22 mouse cellular contexts compared by ENCODE assay signal in the genomic region with DNA sequence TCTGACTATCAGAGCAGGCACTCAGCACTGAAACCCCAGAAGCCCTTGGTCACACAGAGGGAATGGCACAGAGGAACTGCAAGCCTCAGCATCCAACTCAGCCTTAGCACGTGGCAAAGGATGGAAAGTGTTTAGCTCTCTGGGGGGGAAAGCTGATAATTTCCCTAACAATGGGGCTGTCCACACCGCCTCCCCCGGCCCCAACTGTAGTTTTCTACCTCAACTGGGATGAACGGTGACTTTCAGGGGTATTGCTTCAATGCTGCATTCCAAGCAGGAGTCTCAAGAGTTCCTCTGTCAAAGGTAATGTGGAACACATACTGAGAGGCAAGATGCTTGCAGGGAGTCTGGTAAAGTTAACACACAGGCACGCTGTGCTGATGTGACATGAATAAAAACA.
"Had no signal": no experiment of that assay in that cellular context is flagged by ENCODE, and none has a peak within 500 bp of the region (broad histone marks: within the 10 kb centered on the region; RNA-seq: fewer than 3 reads in every experiment).

No protein-coding gene starts in this region.

- H3K9ac ChIP-seq: heart, embryonic 13.5 days; heart, embryonic 15.5 days; hindbrain, embryonic 12.5 days; hindbrain, embryonic 14.5 days; intestine, embryonic 15.5 days; limb, embryonic 13.5 days; limb, embryonic 15.5 days; liver, embryonic 12.5 days; liver, embryonic 14.5 days had no signal

- DNase-seq: gastrocnemius, adult 2 months; gastrocnemius, postnatal 10 days; gastrocnemius, postnatal 25 days; heart, adult 2 months; heart, postnatal 4 days; kidney, adult 18-20 months; kidney, adult 8-10 months; kidney, postnatal 10 days; kidney, postnatal 25 days; kidney, postnatal 4 days; left cerebral cortex, postnatal 4 days had no signal

- H3K27ac ChIP-seq: gastrocnemius, adult 2 months; heart, adult 2 months; heart, embryonic 13.5 days; heart, embryonic 15.5 days; hindbrain, embryonic 10.5 days; hindbrain, embryonic 12.5 days; hindbrain, embryonic 14.5 days; intestine, embryonic 15.5 days; layer of hippocampus, adult 2 months; limb, embryonic 13.5 days; limb, embryonic 15.5 days; liver, embryonic 12.5 days; liver, embryonic 14.5 days had no signal

- H3K27me3 ChIP-seq: heart, embryonic 13.5 days; heart, embryonic 15.5 days; hindbrain, embryonic 12.5 days; intestine, embryonic 15.5 days; limb, embryonic 13.5 days; limb, embryonic 15.5 days; liver, embryonic 12.5 days had no signal

- H3K4me1 ChIP-seq: heart, embryonic 13.5 days; heart, embryonic 15.5 days; hindbrain, embryonic 12.5 days; intestine, embryonic 15.5 days; liver, embryonic 12.5 days had no signal

- H3K4me3 ChIP-seq: gastrocnemius, adult 2 months; heart, adult 2 months; heart, embryonic 13.5 days; heart, embryonic 15.5 days; hindbrain, embryonic 10.5 days; hindbrain, embryonic 12.5 days; intestine, embryonic 15.5 days; layer of hippocampus, adult 2 months; limb, embryonic 13.5 days; limb, embryonic 15.5 days; liver, embryonic 12.5 days had no signal

- H3K9me3 ChIP-seq: heart, embryonic 13.5 days; heart, embryonic 15.5 days; hindbrain, embryonic 10.5 days; hindbrain, embryonic 12.5 days; intestine, embryonic 15.5 days; limb, embryonic 13.5 days; limb, embryonic 15.5 days; liver, embryonic 12.5 days had no signal

- H3K36me3 ChIP-seq: heart, embryonic 15.5 days; hindbrain, embryonic 10.5 days; hindbrain, embryonic 12.5 days; intestine, embryonic 15.5 days; liver, embryonic 12.5 days had no signal
